Mouse (Mus musculus) CH12.LX (cell line): ENCODE measurements around the gene Slc7a9.

Experiments
- CHD2 ChIP-seq: IDR thresholded peaks from 2 replicates; pipeline ENCODE4 v1.6.1; 2011; ENCODE audit warnings: low read length, improper control_type of control experiment
- CTCF ChIP-seq, 2 experiments: IDR thresholded peaks in 1 of 2; conservative IDR thresholded peaks in 1 of 2; 2 replicates each; pipeline ENCODE4 v1.5.1; 2011 to 2012; ENCODE audit warnings: low read depth in 2 of 2, low read length in 2 of 2, improper control_type of control experiment in 1 of 2, inconsistent platforms in 1 of 2, mild to moderate bottlenecking in 1 of 2, moderate library complexity in 1 of 2
- PAX5 ChIP-seq: IDR thresholded peaks from 2 replicates; pipeline ENCODE4 v1.6.1; 2012; ENCODE audit warnings: low read length, inconsistent platforms, mixed read lengths
- SMC3 ChIP-seq: IDR thresholded peaks from 2 replicates; pipeline ENCODE4 v1.6.1; 2011; ENCODE audit warnings: low read depth, low read length, improper control_type of control experiment
- ZNF384 ChIP-seq: IDR thresholded peaks from 2 replicates; pipeline ENCODE4 v1.6.1; 2012; ENCODE audit warnings: low read depth, low read length, improper control_type of control experiment, inconsistent platforms

DNA sequence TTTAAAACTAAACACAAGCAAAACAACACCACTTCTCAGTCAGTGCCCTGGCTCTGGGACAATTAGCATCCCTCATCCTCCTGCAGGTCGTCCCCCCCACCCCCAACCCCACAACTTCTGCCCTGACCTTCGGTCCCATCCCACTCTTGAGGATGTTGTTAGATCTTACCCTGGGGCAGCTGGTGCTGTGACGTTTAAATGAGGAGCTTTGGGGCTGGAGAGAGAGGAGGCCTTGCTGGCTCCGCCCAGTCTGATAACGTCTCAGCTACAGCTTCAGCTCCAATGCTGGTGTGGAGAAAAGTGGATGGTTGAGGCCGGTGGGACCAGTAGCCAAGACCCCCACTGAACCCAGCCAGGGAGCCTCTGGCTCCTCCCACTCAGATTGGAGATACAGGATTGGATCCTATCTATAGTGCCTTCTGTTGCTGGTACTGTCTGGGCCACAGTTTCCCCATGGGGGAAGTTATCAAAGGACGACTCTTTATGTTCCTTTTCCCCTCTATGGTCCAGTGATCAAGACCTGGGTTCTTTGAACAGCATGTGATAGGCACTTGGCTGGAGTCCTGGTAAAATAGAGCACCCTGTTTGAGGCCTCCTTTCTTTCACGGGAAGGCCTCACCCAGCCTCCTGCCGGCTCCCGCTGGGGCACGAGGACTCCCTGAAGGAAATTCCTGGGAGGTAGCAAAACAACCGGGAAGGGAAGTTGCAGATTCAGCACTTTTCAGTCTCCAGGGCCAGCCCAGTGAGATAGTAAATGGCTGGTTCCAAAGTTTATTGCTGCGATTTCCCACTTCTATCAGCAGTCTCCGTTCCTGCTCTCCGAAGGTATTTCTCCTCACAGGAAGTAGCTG is at the start of gene Slc7a9:
- TF ChIP-seq CTCF (conservative IDR thresholded peaks at IDR 0.05 in 1 of 2, IDR thresholded peaks at IDR 0.05 in 1 of 2; ENCODE audit: low read depth in 2 of 2, low read length in 2 of 2): no peak
- no peak for TF ChIP-seq PAX5
- no peak for TF ChIP-seq SMC3
- no peak for TF ChIP-seq CHD2
- TF ChIP-seq ZNF384: no peak
